Mouse (Mus musculus): Measurements from ENCODE around the gene Cd276. TPM values are rescaled to one million over a fixed set of nuclear protein-coding genes. Genes with fewer than 3 reads are reported as not detected.

Gene Cd276
- polyA plus RNA-seq, 1 experiment = not detected

DNA sequence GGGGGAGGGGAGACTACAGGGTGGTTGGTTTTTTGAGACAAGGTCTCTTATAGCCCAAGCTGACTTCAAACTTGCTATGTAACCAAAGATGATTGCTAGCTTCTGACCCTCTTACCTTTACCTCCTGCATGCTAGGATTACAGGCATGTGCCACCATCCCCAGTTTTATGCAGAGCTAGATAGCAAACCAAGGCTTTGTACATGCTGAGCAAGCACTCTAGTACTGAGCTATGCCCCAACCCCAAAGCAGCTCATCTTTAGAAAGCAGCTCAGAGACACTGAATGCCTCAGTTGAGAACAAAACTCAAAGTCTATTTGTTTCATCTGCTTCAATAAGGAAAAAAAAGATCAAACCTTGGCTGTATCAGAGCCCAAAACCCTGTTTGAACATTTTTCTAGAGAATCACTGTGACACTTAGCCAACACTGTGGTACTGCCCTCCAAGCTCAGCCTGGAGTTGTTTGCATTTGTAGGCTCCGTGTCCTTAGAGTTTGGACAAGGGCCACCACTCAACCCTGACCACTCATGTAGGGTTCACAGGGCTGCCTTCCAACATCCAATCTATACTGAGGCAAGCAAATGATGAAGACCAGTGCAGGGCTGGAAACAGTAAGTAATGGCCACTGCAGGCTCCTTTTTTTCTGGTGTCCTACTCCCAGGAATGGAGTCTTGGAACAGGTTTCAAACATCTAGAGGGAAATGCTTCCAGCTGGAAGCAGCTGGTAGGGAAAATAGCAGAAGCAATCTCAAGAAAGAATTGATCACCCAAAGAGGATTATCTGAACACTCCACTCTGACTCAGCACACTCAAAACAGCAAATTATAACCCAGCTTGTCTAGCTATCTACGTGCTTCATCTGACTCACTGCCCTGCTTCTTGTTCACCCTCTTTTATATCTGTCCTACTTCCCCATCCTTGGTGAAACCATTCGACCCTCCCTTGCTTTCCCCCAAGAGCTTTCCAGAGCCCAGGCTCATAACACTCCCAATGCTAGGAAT is 2.5 kb upstream of the Cd276 start:
- H3K4me1 ChIP-seq (ENCODE audit: control insufficient read depth, insufficient read depth, insufficient read length, low read length) = peaks cover 7% of the 10 kb centered on the region
- H3K27ac ChIP-seq (replicated peaks; ENCODE audit: low read depth, low read length) = no peak overlapping the region
- no peak overlapping the region for H3K4me3 ChIP-seq (ENCODE audit: insufficient read depth, low read depth, low read length)

DNA sequence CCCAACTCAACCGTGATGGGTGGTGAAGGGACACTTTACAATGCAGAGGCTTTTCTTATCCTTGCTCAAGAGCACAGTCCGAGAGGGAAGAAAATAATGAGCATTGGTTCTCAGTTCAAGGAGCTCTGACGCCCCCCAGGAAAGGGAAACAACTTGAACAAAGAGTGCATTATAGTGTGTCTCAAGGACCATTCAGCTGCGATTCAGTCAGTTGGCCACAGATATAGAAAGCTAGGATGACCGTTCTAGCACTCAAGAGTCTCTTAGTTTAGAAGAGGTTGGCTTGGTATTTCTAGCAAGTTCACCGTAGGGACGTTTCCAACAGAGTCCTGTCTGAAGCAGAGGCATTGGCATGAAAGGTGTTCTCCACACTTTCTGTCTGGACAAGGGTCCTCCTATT is 1.4 kb upstream of the Cd276 start:
- Histone ChIP-seq H3K4me1 (ENCODE audit: control insufficient read depth, insufficient read depth, insufficient read length, low read length) (peaks cover 7% of the 10 kb centered on the region), H3K4me3 (ENCODE audit: insufficient read depth, low read depth, low read length) (no peak overlapping the region), H3K27ac (replicated peaks; ENCODE audit: low read depth, low read length) (no peak overlapping the region)

DNA sequence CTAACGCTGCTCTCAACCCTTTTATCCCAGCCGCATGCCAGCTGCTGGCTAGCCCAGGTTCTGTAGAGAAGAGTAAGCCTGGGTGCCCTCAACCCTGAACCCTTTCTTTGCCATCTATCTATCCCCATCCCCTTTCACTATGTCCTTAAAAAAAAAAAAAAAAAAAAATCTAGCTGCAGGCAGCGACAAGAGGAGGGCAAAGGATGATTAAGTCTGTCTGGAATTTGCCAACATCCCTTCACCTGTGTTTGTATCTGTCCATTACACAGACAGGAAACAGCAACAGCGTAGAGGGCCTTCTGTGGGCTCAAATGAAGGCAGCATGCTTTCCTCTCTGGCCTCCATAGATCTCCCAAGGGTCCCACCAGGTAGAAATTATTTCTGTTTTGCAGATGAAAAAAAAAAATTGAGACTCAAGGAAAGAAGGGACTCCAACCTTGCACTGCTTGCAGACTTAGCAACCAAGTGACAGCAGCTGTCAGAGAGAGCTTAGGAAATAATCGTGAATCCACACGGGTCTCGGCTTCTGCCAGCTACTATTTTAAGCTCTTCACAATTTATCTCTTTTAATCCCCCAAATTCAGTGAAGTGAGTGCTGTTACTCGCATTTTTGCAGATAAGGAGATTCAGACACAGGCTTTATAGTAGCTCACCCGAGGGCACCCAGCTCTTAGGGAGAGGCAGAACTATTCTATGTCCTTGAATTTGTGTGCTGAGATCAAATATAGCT is 613 bp upstream of the Cd276 start:
- H3K4me1 ChIP-seq (ENCODE audit: control insufficient read depth, insufficient read depth, insufficient read length, low read length) = peaks cover 7% of the 10 kb centered on the region

DNA sequence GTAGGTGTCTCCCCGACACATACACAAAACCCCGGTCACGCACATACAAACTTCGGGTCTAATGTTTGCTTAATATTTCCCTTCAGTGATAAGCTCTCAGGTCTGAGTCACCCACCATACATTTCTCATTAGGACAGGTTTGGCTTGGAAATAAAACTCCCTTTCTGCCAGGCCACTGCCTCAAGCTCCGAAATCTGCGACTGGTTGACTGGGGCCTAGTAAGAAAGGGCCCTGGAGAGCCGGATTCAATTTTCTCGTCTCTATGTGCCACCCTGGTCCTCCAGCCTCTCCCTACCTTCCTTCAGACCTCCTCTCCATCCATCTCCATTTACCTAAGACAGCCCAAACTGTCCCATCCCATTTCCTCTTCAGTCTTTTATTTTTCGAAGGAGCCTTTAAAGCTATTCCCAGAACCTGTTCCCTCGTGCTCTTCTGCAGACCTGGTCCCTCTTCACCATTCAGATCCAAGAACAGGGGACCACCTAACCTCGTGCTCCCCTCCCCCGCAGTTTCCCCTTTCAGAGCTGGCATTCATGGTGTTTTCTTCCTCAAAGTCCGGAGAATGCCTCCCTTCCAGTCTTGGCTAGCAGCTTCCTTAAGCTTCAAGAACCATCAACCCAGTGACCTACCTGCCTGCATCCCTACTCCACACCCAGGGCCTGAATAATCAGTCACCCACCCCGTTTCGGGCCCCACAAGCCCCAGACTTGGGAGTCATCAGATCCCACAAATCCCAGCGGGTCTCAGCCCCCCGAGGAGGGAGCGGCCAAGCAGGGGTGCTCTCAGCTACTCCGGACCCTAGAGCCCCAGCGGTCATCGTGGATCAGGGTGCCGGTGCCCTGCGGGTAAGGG is 955 bp downstream of the Cd276 start:
- H3K4me1 ChIP-seq (ENCODE audit: control insufficient read depth, insufficient read depth, insufficient read length, low read length) = peaks cover 2% of the 10 kb centered on the region; the same call in 1 of the 2 replicates
- H3K4me3 ChIP-seq (ENCODE audit: insufficient read depth, low read depth, low read length) = peak overlapping the region; percentile 77
- no peak overlapping the region for H3K27ac ChIP-seq (replicated peaks; ENCODE audit: low read depth, low read length)

More for the DNA sequence above, 613 bp upstream of the Cd276 start:
- Histone ChIP-seq H3K27ac (replicated peaks; ENCODE audit: low read depth, low read length) (no peak overlapping the region), H3K4me3 (ENCODE audit: insufficient read depth, low read depth, low read length) (peak overlapping the region; percentile 77)

DNA sequence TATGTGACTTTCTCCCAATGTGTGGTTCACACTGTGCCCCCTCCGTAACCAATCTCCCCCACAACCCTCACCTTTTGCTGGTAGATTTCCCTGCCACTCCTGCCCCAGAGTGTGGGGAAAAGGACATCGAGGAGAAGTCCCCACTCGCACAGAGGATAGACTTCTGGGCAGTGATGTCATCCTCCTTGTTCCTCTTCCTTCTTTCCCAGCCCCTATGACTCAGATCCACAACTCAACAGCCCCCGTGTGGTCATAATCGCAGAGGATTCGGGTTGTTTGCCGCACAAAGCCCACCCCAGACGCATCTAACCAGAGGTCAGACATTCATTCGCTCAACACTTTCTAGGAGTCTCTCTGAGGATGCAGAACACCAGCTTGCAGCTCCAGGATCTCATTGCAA is 3.2 kb downstream of the Cd276 start:
- Histone ChIP-seq H3K4me1 (ENCODE audit: control insufficient read depth, insufficient read depth, insufficient read length, low read length) (no peaks in the 10 kb centered on the region; the same call in 1 of the 2 replicates), H3K4me3 (ENCODE audit: insufficient read depth, low read depth, low read length) (no peak overlapping the region)

DNA sequence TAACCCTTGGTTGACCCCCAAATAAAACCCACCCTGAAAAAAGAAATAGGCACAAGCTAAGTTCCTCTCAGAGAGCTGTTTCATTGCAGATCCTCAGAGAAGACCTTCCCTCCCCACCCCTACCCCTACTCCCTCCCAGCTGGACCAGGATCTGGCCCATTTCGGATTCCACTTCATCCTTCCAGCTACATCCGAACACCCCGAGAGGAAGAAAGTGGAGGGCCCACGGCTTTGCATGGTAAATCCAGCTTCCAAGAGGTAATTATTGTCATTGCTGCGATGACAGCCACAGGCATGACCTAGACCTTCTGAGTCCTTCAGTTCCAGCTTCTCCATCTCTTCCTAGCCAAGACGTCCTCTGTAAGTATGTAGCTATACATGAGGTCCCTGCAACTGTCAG is 4.3 kb downstream of the Cd276 start:
- no peaks in the 10 kb centered on the region; the same call in 1 of the 2 replicates for H3K4me1 ChIP-seq (ENCODE audit: control insufficient read depth, insufficient read depth, insufficient read length, low read length)
- no peak overlapping the region for H3K27ac ChIP-seq (replicated peaks; ENCODE audit: low read depth, low read length)

More for the DNA sequence above, 3.2 kb downstream of the Cd276 start:
- no peak overlapping the region for H3K27ac ChIP-seq (replicated peaks; ENCODE audit: low read depth, low read length)

DNA sequence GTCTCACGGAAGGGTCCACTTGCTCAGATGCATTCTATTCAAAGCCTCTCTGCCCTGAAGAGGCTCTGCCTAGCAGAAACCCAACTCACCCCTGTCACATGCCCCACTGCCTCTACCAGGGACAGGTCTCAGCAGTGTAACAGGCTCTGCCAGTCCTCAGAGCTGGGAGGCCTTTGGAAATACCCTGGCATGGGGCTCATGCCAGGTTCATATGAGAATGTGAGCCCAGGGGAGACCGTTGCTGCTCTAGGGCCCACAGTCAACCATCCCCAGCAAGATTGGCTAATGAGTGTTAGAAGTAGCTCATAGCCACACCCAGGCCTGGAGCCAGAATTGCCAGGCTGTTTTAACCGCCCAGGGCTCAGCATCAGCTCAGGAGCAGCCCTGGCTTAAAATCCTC is 5.5 kb downstream of the Cd276 start:
- no peaks in the 10 kb centered on the region; the same call in 1 of the 2 replicates for H3K4me1 ChIP-seq (ENCODE audit: control insufficient read depth, insufficient read depth, insufficient read length, low read length)
- no peak overlapping the region for H3K4me3 ChIP-seq (ENCODE audit: insufficient read depth, low read depth, low read length)
- H3K27ac ChIP-seq (replicated peaks; ENCODE audit: low read depth, low read length) = no peak overlapping the region

More for the DNA sequence above, 4.3 kb downstream of the Cd276 start:
- no peak overlapping the region for H3K4me3 ChIP-seq (ENCODE audit: insufficient read depth, low read depth, low read length)

DNA sequence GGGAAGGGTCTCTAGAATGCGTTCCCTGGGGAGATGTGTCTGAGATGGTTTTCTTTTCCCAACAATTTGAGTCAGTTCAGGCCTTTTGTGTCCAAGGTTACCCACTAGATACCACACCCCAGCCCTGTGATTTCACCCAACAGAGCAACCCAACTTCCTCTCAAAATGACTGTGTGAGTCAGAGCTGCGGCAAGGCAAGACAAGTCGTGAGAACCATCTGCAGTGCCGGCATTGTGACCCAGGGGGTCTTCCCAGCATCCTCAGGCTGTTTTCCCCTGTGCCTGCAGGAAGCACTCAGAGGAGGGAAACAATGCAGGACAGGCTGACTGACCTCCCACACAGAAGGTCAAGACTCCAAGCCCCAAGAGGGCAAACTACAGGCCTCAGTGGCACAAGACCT is 6.3 kb downstream of the Cd276 start:
- H3K27ac ChIP-seq (replicated peaks; ENCODE audit: low read depth, low read length) = no peak overlapping the region
- no peaks in the 10 kb centered on the region for H3K4me1 ChIP-seq (ENCODE audit: control insufficient read depth, insufficient read depth, insufficient read length, low read length)
- H3K4me3 ChIP-seq (ENCODE audit: insufficient read depth, low read depth, low read length) = no peak overlapping the region

DNA sequence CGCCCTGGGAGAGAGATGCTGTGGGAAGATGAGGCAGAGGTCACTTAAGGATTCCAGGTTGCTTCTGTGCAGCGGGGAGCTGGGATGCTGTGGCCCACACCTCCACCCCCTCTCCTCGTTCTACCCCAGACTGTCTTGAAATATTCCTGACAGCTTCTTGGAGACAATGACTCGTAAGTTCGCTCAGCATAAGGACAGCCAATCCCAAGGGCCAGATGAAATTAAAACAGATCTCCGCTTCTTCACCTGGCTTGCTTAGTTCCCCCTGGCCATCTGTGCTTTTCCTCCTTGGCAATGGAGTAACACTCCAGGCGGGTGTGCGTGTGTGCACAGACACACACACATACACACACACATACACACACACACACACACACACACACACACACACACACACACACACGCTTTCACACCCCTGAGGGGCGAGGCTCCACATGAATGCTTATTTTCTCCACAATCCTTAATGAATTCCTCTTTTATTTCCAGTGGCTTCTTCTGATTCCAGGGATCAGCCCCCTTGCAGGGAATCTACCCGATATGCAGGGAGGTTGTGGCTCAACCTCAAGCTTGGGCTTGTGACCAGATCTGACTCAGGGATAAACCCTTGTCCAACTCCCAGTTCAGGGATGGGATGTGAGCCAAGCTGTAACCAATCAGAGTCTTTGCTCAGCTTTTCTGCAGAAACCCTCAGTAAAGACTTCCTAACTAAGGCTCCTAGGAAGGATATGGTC is 8.4 kb downstream of the Cd276 start:
- H3K27ac ChIP-seq (replicated peaks; ENCODE audit: low read depth, low read length) = no peak overlapping the region
- H3K4me1 ChIP-seq (ENCODE audit: control insufficient read depth, insufficient read depth, insufficient read length, low read length) = peaks cover 4% of the 10 kb centered on the region; the same call in 1 of the 2 replicates
- no peak overlapping the region for H3K4me3 ChIP-seq (ENCODE audit: insufficient read depth, low read depth, low read length)

DNA sequence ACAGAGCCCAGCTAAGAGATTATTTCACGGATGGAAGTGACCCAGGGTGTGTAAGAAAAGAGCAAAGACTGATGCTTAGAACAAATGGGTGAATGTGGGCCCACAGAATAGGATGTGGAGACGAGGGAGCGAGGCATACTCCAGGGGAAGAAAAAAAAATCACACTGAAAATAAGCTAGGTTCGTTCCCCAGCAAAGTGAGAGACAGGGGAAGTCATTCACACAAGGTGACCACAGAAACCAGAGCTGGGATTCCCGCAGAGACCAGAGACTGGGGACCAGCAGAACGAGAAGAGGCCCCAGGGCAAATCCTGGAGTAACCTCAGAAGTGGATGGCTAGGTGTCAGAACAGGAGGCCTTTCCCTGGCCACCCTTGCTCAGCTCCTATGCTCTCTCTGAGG is 9.8 kb downstream of the Cd276 start:
- peaks cover 6% of the 10 kb centered on the region; the same call in 1 of the 2 replicates for H3K4me1 ChIP-seq (ENCODE audit: control insufficient read depth, insufficient read depth, insufficient read length, low read length)
- H3K4me3 ChIP-seq (ENCODE audit: insufficient read depth, low read depth, low read length) = no peak overlapping the region
- no peak overlapping the region for H3K27ac ChIP-seq (replicated peaks; ENCODE audit: low read depth, low read length)

DNA sequence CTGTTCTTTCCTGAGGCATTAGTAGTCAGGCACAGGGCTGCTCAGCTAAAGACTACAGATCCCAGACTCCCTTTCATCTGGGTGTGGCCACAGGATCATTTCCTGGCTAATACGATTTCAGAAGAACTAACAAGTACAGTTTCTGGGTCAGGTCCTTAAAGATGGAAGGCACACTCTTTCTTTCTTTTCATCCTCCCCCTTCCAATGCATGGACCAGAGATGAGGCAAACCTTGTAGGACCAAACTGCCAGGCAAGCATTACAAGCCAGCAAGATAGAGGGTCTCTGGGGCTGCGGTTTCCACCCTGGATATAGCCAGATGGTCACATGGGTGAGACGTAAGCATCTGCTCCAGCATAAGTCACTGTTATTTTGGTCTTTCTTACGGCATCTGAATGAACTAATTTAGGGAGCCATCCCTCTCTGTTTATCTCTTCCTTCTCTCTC is 10.3 kb downstream of the Cd276 start:
- H3K4me1 ChIP-seq (ENCODE audit: control insufficient read depth, insufficient read depth, insufficient read length, low read length) = peaks cover 6% of the 10 kb centered on the region; the same call in 1 of the 2 replicates
- H3K27ac ChIP-seq (replicated peaks; ENCODE audit: low read depth, low read length) = no peak overlapping the region
- no peak overlapping the region for H3K4me3 ChIP-seq (ENCODE audit: insufficient read depth, low read depth, low read length)

DNA sequence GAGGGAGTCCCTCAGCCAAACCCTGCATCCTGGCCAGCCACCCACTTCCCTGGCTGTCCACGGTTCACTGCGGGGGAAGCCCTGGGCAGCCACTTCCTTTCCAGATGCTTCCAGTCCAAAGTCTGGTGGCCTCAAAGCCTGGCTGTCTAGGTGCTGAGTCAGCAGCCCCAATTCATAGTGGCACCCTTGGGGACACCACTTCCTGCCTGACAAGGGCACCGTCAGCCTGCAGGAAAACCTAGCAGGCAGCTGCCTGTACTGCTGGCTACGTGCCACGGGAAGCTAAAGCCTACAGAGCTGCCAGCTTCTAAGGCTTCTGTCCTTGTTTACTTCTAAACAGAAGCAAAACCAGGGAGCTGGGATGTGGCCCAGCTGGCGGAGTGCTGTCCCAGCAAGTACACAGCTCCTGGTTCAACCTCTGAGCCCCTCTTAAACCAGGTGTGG is 13.3 kb downstream of the Cd276 start:
- no peak overlapping the region for H3K4me3 ChIP-seq (ENCODE audit: insufficient read depth, low read depth, low read length)
- H3K27ac ChIP-seq (replicated peaks; ENCODE audit: low read depth, low read length) = 0 out of 2 replicates have a peak overlapping the region, but pooled peaks have one; percentile 48
- H3K4me1 ChIP-seq (ENCODE audit: control insufficient read depth, insufficient read depth, insufficient read length, low read length) = peaks cover 6% of the 10 kb centered on the region; the same call in 1 of the 2 replicates

DNA sequence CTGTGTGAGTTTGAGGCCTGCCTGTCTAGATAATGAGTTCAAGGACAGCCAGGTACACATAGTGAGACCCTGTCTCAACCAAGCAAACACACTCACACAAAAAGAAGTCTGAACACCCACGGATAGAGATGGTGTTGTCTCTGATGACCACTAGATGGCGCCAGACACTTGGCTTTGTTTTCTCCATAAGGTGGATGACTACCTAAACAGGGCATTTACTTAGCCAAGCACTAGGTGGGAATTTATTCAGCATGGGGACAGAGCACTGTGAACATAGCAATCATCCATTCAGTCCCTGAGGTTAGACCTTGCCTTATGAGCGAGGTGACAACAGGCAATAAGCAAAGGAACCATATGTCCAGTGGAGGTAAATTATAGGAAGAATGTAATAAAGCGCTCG is 15.4 kb downstream of the Cd276 start:
- H3K27ac ChIP-seq (replicated peaks; ENCODE audit: low read depth, low read length) = no peak overlapping the region
- no peak overlapping the region for H3K4me3 ChIP-seq (ENCODE audit: insufficient read depth, low read depth, low read length)
- peaks cover 6% of the 10 kb centered on the region; the same call in 1 of the 2 replicates for H3K4me1 ChIP-seq (ENCODE audit: control insufficient read depth, insufficient read depth, insufficient read length, low read length)

DNA sequence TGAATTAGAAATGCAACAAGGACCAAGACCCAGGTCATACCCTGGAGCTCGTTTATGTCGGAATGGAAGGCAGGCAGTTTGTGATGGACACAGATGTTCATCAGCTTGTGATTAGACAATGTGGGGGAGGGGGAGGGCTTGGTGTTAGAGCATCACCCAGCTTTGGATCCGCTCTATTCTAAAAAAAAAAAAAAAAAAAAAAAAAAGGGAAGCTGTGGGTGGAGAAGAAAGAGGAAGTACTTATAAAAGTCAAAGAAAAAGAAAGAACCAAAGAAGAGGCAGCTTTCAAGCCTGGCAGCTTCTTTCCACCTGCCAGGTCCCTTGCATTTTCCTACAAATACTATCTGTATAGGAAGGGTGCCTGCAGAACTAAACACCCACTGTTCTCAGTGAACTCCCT is 17.5 kb downstream of the Cd276 start:
- Histone ChIP-seq H3K4me3 (ENCODE audit: insufficient read depth, low read depth, low read length) (no peak overlapping the region), H3K4me1 (ENCODE audit: control insufficient read depth, insufficient read depth, insufficient read length, low read length) (peaks cover 6% of the 10 kb centered on the region; the same call in 1 of the 2 replicates), H3K27ac (replicated peaks; ENCODE audit: low read depth, low read length) (no peak overlapping the region)
